Mouse (Mus musculus): ENCODE measurements at regions not wholly inside any gene's neighbourhood (a gene's known extent, or its start where the extent isn't known, plus 50 kb on each side); places are given as distances from the start of the nearest gene placed in this dataset.
A peak's percentile ranks its signal among the peaks of the same experiment; 100 is the strongest.

DNA sequence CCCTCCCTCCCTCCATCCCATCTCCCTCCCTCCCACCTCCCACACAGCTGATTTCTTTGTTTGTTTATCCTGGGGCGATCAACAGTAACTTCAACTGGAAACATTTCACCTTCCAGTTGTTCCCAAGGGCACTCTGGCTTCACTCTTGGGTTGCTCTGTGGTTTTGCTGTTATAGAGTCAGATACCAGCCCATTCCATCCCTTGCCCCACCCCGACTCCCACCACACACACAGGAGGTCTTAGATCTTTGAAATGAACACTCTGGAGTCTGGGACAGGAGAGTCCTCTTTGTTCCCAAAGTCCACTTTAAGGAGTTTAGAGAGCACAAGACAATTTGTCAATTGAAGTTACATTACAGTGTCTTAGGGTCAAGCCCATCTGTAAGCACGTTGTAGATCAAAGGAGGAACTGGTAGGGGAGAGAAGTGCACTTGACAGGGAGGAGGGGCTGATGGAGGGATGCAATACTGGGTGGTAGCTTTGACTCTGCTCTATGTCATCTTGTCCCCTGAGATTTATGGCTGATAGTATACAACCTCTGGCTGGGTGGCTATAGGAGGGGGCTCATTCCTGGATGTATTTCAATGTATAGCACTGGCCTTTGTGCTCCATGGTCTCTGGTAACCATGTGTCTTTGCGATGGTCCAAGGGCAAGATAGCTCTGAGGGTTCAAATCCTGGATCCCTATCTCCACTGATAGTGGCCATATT lies 313.9 kb downstream of the Glrx3 start:
- no peak for DNase-seq

DNA sequence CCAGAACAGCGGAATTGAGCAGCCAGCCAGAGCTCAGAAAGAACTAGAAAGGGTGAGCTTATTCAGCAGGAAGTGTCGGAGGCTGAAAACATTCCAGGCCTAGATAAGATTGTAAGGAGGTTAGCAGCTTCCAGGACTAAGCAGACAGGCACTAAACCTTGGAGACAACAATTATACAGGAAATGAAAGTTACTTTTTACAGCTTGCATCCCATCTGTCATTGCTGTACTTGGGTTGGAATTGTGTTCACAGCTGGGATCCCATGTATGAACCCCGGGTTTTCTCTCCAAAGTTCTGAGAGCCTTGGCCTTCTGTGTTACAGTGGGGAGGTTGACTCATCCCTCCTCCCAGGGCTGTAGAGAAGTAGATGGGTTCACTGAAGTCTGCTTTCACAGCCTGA lies 328.5 kb downstream of the Glrx3 start:
- DNase-seq: no peak

DNA sequence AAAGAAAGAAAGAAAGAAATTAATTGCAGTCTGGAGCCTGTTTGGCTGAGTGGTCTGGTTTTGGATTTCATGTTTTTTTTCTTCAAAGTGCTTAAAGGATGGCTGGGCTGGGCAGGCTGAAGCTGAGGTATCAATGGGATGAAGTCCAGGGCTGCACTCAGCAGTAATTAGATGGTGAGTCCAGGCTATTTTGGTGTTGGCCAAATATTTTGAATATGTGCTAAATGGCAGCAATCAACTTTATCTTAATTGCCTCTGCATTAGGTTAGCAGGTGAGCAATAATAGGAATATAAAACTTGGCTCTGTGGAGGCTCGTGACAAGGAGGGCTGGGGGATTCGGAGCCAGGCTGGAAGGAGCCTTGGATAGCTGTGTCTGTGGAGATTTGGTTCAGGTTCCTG lies 329.3 kb downstream of the Glrx3 start:
- no peak for DNase-seq

DNA sequence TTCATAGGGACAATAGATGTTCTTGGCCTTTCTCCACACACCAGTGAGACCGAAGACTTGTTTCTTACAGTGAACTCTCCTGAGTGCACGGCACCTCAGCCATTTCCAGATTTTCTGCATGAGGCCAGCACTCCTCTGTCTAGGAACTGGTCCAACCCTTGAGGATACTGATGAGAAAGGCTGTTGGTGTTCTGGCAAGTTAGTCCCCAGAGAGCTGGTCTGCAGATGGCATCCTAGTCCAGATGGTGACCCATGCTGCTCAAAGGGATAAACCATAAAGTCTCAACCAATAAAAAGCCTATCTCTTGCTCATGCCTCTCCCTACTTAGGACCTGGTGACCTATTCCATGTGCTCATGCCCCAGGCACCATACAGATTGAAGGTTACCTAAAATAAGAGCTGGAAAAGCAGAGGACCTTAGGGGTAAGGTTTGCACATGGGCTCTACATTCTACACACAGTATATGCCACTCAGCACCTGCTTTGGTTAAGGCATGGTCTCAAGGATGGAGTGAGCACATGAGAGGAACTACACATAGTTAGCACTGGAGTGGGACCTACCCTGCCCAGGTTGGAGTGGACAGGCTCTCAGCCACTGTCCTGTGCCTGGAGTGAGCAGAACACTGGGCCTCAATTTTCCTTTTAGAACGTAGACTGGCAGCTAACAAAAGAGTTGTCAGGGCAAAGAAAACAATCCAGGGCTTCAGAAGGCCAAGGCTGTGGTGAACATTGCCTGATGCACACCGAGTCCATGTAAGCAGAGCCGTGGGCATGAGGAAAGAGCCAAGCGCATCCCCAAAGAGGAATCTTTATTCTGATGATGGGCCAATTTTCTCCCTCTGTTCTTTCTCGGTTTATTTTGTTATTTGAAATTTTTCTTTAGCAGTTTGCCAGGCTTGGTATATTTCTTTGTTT lies 335.9 kb downstream of the Glrx3 start:
- DNase-seq: no peak

DNA sequence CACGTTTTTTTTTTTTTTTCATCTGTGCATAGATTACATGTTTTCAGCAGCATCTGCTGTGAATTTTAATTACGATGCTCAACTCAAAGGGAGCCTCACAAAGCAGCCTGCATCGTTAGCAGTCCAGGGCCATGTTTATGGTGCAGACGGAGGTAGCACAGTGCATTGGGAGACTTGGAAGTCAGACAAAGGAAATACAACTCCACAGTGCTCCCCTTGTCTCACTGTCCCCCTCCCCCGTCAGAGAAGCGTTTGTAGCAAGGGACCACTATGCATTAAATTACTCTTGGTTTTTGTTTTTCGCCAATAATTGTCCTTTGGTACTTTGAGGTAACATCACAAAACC lies 336.5 kb downstream of the Glrx3 start:
- no peak for DNase-seq

DNA sequence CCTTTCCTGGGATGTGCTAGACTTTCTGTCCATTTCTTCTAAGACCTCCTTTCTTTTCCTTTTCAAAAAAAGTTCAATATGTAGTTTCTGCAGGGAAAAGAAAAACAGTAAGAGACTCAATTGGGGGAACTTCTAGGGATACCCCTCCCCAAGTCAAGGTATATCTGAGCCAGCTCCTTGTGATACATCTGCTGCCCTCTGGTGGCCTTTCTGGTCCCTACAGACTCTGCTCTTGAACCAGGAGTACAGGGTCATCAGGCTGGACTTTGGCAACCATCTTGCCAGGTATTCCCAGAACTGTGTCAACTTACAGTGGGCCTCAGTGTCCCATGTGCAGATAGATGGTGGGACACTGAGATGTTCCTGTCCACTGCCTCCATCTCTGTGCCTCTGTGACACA lies 346.5 kb downstream of the Glrx3 start:
- peak; percentile 16 to 24 for DNase-seq

DNA sequence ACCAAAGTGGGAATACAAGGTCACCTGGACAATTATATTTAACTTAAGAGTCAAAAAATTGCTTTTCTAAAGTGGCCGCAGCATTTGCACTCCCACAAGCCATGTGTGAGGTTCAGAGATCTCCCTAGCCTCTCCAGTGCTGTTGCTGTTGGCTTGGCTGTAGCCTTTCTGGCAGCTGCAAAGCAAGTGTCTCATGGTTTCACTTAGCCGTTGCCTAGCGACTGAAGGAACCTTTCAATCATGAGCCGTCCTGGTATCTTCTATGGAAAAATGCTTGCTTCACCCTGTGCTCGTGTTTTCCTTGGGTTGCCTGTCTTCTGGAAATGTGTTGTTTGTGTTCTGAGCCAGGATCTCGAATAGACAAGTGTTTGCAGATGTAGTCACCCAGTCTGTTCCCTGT lies 367.9 kb downstream of the Glrx3 start:
- DNase-seq: no peak

DNA sequence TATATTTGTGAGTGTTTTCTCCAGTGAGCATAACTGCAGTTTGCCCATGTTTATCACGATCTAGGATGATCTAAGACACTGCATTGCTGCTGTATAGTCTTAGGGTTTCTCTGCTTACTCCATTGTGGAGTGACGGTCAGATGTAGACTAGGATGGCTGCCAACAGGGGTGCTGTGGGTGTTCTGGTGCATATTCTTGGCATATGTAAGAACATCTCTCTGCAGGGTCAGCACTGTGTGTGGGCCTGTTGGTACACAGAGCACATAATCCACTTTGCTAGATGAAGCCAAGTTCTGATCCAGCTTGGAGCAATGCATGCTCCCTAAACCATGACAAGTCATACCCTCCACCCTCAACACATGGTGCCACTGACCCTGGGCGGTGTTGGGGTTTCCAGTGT lies 375.4 kb downstream of the Glrx3 start:
- no peak for DNase-seq

DNA sequence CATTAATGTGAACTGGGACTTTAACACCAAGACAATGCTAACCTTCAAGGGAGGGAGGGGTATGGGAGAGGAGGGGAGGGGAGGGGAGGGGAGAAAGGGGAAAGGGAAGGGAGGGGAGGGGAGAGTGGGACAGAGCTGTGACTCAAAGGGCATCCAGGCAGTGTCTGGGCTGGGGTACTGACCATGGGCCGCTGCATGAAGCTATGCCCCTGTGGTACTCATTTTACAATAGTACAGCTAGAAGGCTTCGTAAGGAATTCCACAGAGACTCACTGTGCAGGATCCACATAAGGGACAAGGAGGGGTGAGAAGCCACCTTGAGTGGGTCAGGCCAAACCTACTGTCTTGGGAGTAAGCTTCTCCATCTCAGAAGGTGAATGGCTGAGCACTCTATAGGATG lies 403.1 kb downstream of the Glrx3 start:
- no peak for DNase-seq

DNA sequence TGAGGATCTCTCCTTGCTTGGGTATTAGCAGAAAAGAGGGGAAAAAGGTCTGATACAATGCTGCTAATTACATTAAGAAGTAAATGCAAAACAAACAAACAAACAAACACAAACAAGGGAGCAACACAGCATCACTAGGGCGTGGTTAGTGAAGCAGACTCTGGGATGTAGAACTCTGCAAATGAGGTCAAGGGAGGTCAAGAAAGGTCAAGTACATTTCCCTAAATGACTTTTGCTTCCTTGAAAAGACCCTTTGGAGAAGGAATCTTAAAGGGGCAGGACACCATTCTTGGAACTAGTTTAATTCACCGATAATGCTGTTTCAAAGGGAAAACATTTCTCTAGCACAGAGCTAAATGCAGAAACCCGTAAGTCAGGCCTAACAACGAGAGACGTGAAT lies 403.6 kb downstream of the Glrx3 start:
- no peak for DNase-seq

DNA sequence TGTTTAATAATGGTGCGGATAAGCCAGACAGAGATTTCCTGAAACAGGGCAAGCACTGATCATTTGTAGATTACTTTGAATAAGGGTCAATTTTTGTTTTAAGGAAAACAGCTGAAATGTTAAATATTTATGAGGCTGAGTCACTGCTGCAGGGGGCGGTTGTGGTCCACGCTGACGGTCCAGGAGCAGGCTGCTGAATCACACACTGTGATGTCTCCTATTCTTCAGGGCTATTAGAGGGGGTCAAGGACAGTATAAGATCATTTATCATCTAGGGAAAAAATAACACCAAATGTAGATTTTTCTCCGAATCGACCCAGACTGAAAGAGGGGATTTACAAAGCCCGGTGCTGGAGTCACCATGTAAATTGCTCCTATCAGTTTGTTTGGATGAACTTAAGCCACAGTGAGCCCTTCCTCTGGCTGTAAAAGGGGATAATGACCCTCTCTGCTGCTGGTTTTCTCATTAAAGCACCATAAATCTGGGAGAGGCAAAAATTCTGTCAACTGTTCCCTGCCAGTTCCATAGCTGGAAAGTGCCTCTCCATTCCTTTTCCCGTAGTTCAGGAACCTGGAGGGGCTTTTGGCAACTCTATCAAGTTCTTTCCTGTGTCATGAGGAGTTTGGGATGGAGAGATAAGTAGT lies 404.2 kb downstream of the Glrx3 start:
- no peak for DNase-seq

DNA sequence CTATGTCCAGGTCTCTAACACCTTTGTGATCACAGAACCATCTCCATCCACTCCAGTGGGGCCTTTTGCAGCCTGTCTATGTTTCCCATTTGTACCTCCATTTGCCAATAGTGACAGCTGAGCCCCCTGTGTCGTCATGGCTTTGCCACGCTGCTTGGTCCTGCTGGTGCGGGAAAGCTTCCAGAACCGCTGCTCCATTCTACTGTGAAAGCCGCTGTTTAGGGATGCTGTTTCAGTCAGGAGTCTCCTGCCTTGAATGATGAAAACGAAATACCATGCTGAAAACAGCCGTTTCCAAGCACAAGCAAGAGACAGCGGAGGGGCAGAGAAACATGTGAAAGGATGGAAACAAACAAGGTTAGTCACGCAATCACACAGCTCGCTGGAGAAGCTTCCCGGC lies 410.4 kb downstream of the Glrx3 start:
- peak; percentile 28 to 30 for DNase-seq

DNA sequence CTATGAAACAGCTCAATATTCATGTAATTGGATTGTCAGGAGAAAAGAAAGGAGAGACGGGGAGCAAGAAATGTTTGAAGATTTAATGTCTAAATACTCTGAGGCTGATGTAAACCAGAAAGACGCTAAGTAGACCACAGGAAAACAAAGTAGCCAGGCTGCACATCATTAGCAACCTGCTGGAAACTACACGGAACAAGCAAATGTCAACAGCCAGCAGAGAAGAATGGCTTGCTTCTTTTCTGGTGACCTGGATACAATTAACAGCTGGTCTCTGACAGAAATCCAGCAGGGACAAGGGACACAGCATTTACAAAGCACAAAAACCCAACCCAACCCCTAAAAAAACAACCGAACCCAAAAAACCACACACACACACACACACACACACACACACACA lies 413.6 kb downstream of the Glrx3 start:
- no peak for DNase-seq

DNA sequence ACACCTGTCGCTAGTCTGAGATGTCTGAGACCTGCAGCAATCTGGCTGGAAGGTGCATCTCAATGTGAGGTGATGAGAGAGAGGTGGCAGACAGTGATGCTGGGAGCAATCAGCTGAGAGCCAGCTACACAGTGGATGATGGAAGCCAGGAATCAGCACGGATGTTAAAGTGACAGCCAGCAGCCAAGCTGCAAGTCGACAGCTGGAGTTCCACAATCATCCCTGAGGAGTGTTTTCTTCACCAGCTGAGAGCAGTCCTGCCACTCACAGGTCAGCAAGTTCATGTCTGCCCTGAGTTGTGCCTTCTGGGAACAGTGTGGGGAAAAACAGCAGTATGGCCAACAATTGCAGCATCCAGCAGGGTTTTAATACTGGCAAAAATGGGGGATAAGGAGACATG lies 422.3 kb downstream of the Glrx3 start:
- no peak for DNase-seq

DNA sequence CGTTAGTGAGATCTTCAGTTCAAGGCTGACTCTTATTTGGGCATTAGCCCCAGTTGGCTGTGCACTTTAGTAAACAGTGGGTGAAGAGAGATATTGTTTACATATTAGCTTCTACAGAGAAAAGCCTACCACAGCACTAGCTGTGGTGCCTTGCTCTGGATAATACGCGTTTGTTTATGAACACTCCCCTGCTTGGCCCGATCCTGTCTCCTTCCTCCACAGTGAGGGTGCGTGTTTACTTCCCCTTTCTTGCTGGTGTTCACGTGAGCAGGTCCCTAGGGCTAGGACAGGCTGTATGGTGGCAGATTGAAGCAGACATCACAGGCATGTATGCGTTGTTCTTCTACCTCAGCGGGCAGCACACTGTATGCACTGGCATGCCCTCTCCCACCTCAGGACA lies 423.1 kb downstream of the Glrx3 start:
- DNase-seq: no peak

DNA sequence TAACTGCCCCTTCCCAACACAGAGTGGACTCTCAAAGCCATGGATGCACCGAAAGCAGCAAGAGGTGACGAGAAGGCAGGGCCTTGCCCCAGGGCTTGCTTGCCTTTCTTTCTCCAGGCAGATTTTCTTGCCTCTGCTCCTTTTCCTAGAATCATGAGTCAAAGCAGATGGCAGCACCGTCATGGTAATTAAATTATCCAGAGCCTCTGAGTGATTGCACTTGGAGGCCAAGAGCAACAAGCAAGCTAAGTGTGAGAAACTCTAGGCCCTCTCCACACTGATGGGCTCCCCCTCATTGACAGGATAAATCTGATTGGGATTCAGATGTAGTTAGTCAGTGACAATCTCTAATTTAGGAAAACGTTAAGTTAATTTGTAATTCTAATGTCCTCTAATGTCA lies 427.5 kb downstream of the Glrx3 start:
- DNase-seq: peak in 1 of 2 experiments; percentile 13

DNA sequence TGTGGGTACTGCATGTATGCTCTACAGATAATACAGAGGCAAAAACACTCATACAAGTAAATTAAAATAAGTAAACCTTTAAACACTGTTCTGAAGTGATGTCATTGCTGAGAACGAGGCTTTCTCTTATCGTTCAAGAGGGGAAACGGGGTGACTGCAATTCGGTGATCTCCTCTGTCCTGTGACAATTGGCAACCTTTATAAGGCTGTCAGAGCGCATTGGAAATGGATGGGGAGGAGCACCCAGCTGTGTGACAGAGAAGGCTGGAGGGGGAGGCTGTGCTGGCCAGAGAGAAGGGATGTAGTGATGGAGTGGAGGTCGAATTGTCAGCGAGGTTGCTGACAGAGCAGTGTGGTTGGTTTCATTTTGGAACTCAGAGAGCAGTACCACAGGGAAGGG lies 428.0 kb downstream of the Glrx3 start:
- no peak for DNase-seq

DNA sequence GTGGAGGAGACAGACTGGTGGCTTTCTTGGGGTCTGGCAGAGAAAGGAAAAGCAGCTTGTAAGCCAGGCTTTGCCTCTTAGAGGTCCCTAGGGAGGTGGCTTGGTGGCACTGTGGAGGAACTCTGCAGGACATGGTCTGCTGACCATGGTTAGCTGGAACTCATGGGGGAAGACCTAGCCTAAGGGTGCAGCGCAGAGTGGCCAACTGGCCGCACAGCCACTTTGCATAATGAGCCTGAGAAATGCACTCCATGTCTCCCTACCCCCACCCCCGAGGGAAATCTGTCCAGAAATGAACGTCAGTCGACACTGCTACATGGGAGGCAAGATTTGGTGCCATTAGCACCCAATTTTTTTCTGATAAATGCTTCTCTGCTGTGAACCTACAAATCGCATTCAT lies 429.5 kb downstream of the Glrx3 start:
- DNase-seq: no peak

DNA sequence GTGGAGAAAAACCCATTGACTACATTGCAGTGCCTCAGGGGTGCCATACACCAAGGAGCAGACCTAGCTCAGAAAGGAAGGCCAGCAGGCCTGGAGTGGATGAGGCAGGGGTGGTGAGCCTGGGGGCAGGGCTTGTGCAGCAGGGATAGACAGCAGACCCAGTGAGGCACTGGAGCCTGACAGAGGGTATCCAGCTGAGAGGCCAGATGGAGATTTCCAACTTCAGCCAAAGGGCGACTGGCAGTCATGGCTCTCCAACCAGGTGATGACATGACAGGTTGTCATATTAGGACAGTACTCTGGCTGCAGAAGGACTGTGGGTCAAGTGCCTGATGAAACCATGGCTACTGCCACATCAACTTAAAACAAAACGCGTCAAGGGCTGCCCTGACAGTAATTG lies 431.1 kb downstream of the Glrx3 start:
- peak; percentile 27 to 30 for DNase-seq

DNA sequence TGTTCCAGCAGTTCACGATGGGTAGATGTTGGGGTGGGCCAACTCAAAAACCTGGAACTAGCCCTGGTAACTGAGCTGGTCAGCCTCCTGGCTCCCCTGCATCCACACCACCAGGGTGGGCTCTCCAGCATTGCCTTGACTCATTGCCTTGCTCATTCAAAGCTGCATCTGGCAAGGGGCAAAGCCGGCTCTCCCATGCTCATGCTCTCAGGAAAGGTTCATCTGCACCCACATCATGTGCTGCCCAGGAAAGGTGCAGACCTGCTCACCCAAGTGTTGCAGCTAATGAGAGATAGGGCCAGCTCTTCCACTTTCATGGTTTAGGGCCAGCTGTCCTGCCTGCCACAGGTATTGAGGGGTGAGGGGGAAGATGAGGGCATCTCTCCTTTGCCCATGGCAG lies 437.9 kb downstream of the Glrx3 start:
- no peak for DNase-seq

DNA sequence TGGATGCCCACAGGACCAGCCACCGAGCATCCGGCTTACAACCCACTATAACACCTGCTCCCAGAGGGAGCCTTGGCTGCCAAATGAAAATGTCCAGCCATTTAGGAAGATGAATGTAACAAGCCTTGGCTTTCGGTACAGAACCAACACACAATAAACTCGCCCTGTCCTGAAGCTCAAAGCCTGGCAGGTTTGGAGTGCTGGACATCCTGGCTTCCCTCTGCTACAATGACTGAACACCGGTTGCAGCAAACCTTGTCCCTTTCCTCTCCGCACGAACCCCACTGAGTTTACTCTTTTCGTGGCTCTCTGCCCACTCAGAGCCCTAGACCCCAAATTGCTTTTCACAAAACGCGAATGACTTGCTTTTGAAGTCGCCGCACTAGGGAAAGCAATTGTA lies 441.9 kb downstream of the Glrx3 start:
- DNase-seq: peak; percentile 20 to 22

DNA sequence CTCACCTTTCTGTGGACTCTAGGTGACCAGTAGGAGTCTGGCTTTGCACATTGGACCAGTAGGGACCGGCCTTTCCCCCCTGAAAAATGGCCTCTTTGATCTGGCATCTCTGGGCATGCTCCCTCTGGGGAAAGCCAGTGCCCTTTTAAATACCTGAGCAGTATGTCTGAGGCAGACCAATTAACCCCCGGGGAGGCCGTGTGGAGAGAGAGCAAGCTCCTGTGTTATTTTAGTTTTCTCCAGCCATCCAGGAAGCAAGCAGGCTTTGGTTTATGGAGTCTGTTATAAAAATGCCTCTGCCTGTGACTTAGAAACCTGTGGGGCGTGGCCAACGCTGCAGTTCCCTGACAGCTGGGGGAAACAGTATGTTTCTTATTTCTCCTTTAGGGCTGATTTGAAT lies 445.5 kb downstream of the Glrx3 start:
- DNase-seq: no peak

DNA sequence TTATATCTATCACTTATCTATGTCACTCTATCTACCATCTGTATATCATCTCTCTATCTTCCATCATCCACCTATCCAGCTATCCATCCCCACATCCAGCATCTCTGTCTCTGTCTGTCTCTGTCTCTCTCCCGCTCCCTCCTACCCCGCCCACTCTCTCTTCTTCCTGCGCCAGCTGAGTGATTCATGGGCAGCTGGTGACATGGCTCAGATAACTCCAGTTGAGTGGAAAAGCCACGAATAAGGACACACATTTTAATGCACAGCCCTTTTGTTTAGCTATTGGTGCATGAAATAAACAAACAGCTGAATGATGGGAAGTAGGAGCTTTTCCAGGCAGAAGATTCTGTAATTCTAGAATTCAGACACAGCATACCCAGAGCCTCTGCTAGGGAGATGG lies 446.3 kb downstream of the Glrx3 start:
- no peak for DNase-seq

DNA sequence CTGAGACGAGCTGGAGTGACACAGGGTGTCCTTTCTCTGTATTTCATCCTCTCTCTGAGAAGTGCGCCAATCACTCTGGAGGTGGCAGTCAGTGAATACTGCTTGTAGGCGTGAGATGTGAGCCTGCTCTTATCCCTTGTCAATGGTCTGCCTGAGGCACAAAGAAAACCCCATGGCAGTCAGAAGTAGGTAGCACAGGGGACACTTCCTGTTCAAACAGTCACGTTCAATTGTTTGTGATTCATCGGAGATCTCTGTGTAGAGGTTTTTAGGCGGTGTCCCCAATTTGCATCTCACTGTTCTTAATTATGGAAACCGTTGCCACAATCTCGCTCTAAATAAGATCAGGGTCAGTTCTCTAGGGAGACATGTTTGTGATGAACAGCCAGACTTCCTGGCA lies 447.7 kb downstream of the Glrx3 start:
- DNase-seq: no peak

All from cerebellum, postnatal 36 days (tissue).